Mouse (Mus musculus): ENCODE results near the gene Mogs.

Gene Mogs

GRCm38 (mm10) chr6:83121863-83122710, 6.8 kb downstream of the Mogs start:
- peak; percentile 11 to 29 for DNase-seq (ENCODE audit: low spot score in 2 of 2)

- no peak for DNase-seq (ENCODE audit: low spot score in 2 of 2)
These were observed 7.7 kb downstream of the Mogs start for GRCm38 (mm10) chr6:83122961-83123360.

GRCm38 (mm10) chr6:83124851-83125312, 9.6 kb downstream of the Mogs start:
- peak; percentile 89 to 90 for DNase-seq (ENCODE audit: low spot score in 2 of 2)

GRCm38 (mm10) chr6:83125331-83125730, 10.0 kb downstream of the Mogs start, which contains the start of gene Ino80b:
TSS of gene Ino80b (minus strand) at chr6:83125431.
- DNase-seq (ENCODE audit: low spot score in 2 of 2): no peak

DNA sequence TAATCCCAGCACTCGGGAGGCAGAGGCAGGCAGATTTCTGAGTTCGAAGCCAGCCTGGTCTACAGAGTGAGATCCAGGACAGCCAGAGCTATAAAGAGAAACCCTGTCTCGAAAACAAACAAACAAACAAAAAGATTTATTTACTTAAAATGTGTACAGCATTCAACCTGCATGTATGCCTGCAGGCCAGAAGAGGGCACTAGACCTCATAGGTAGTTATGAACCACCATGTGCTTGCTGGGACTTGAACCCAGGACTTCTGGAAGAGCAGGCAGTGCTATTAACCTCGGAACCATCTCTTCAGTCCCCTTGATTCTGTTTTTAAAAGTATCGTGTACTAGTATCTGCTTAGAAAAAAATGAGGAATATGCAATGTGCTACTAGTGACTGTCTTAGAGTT, 12.1 kb downstream of the Mogs start:
- no peak for DNase-seq (ENCODE audit: low spot score in 2 of 2)

- no peak for DNase-seq (ENCODE audit: low spot score in 2 of 2)
These were observed 16.3 kb downstream of the Mogs start for GRCm38 (mm10) chr6:83131469-83132034.

GRCm38 (mm10) chr6:83132176-83132919, 17.1 kb downstream of the Mogs start:
- DNase-seq (ENCODE audit: low spot score in 2 of 2): no peak

DNA sequence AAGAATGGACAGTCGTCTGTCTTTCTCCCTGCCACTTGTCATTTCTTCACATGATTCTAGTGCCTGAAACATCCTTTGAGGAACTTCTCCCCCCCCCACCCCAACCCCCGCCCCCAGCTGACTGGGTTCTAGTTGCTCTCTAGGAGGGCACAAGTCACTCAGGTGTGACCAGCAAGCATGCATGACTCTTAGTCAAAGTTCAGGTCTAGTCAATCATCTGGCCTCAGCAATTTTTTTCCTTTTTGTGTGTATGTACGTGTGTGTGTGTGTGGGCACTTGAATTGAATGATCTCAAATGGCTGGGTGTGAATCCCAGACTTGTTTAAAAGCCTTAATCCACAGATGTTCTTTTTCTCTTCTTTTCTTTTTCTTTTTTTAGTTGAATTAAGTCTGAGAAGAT, 18.9 kb downstream of the Mogs start:
- no peak for DNase-seq (ENCODE audit: low spot score in 2 of 2)

- no peak for DNase-seq (ENCODE audit: low spot score in 2 of 2)
These were observed 19.7 kb downstream of the Mogs start, which contains the start of gene Rtkn for GRCm38 (mm10) chr6:83134951-83135513. TSS of gene Rtkn (plus strand) at chr6:83135463.

DNA sequence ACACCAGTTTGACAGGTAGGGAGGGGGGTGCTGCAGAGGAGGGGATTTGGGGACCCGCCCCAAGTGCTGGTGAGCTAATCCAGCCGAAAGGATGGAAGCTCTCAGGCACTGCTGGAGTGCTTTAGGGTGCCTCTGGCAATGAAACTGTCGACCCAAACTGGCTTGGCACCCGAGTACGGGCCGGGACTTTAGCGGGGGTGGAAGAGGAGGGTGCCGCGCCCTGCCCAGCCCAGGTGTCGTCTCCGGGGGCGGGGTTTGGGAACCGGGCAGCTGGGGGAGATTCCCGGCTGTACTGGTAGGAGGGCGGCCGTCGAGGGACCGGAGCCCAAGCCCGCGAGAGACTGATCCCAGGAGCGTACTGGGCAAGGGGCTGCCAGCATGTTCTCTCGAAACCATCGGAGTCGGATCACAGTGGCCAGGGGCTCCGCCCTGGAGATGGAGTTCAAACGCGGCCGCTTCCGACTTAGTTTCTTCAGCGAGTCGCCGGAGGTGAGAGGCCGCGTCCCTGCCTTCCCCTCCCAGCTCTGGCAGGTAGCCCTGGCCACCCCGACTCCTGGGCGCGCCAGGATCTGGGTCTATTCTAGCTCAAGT, 20.4 kb downstream of the Mogs start:
- no peak for DNase-seq (ENCODE audit: low spot score in 2 of 2)

GRCm38 (mm10) chr6:83136291-83136880, 21.1 kb downstream of the Mogs start:
- DNase-seq (ENCODE audit: low spot score in 2 of 2): no peak

GRCm38 (mm10) chr6:83136881-83137575, 21.7 kb downstream of the Mogs start:
- no peak for DNase-seq (ENCODE audit: low spot score in 2 of 2)

- peak in 1 of 2 experiments; percentile 65 for DNase-seq (ENCODE audit: low spot score in 2 of 2)
These were observed 22.3 kb downstream of the Mogs start for GRCm38 (mm10) chr6:83137576-83137950.

DNA sequence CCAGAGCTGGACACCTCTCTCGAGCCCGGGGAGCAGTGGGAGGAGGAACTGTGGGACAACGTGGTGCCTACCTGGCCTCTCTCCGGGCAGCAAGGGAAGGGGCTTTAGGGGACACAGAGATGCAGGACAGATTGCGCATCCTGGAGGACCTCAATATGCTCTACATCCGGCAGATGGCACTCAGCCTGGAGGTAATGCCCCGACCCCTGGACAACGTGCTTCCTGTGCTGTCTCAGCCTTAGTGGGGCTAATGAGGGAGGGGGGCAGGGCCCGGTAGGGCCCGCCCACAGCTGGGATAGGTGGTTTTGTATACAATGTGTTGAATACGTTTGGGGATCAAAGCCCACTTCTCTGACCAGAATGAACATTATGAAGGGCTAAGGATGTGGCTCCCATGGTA, 22.8 kb downstream of the Mogs start:
- no peak for DNase-seq (ENCODE audit: low spot score in 2 of 2)

DNA sequence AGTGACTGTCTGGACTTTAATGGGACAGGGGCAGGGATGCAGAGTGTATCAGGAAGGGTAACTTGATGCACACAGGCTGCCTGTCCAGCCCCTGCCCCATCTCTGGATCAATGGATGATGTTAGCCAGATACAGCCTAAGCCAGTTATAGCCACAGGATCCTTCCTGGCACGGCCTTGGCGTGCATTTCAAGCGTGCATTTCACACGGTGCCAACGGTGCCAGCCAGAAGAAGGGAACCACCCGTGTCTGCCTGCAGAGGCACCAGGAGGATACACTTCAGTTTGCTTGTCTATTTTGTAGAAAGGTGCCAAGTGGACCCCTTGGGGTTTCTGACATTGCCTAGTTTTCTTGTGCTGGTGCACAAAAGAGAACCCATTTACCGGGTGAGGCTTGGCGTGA, 24.7 kb downstream of the Mogs start:
- DNase-seq (ENCODE audit: low spot score in 2 of 2): no peak

DNA sequence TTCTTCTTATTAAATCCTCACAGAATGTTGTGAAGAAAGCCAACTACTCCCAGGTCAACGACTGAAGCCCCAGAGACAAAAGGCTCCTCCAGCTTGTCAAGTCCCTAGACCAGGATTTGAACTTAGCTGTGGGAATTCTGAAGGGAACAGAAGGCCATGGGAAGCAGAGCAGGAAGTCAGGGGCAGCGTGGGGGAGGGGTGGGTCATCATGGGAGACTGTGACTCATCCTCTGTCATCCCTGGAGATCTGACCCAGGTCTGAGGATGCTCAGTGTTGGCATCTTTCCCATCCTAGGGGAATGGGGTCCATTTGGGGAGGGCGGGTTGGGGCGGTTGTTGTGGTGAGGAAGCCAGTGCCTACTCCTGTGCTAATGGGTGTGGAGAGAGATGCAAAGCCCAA, 26.3 kb downstream of the Mogs start:
- no peak for DNase-seq (ENCODE audit: low spot score in 2 of 2)

DNA sequence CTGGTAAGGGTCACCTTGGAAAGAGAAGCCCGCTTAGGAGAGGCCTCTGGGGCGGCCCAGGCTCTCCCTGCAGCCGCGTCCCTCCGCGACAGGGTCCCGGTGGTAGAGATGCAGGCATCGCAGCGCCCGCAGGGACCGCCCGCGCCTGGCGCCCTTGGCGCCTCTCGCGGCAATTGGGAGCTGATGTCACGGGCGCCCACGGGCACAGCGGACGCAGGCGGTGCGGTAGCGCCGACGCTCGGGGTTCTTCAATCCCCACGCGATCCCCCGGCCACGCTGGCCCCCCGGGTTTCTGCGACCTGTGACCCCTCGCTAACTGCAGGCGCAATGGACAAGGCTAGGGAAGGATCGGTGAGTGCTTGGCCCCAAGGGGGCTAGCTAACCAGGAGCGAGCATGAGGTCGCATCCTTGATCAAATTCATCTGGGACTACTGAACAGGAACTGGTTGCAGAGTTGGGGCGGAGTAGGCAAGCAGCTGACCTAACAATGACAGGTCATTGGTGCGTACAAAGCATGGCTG, 27.0 kb downstream of the Mogs start:
- DNase-seq (ENCODE audit: low spot score in 2 of 2): peak; percentile 67 to 77

GRCm38 (mm10) chr6:83142886-83143285, 27.6 kb downstream of the Mogs start:
- DNase-seq (ENCODE audit: low spot score in 2 of 2): peak in 1 of 2 experiments; percentile 59

GRCm38 (mm10) chr6:83145209-83145608, 29.9 kb downstream of the Mogs start:
- DNase-seq (ENCODE audit: low spot score in 2 of 2): no peak

- no peak for DNase-seq (ENCODE audit: low spot score in 2 of 2)
These were observed 30.5 kb downstream of the Mogs start for GRCm38 (mm10) chr6:83145805-83146204.
